Mouse (Mus musculus): ENCODE results near the gene Agap1. TPM values are rescaled to one million over a fixed set of nuclear protein-coding genes. Genes with fewer than 3 reads are reported as not detected.

Agap1 gene
- polyA plus RNA-seq, 1 experiment: 31.6 TPM

- 37% methylated on average over 18 of the region's 18 CpGs for WGBS
- TF ChIP-seq POLR2A (IDR thresholded peaks at IDR 0.05; ENCODE audit: low read depth, low read length) (no peak), CTCF (conservative IDR thresholded peaks at IDR 0.05; ENCODE audit: insufficient read depth, insufficient read length, low read depth, low read length) (no peak)
- no peak for DNase-seq
- H3K27ac ChIP-seq (ENCODE audit: insufficient read depth, low read depth, low read length): no peak overlapping the region
- H3K36me3 ChIP-seq (ENCODE audit: control insufficient read depth, insufficient read depth, low read length): no peaks in the 10 kb centered on the region
- H3K4me1 ChIP-seq (ENCODE audit: control insufficient read depth, insufficient read depth, low read length): no peaks in the 10 kb centered on the region; the same call in 1 of the 2 replicates
- H3K4me3 ChIP-seq (ENCODE audit: insufficient read depth, low read depth, low read length): no peak overlapping the region
- no peaks in the 10 kb centered on the region for H3K27me3 ChIP-seq (replicated peaks; ENCODE audit: control insufficient read depth, insufficient read depth, low read length)
Measured at GRCm38 (mm10) chr1:89918111-89918510, 463.5 kb downstream of the Agap1 start.

- DNase-seq: peak; percentile 70
- Histone ChIP-seq H3K4me3 (ENCODE audit: insufficient read depth, low read depth, low read length) (no peak overlapping the region), H3K4me1 (ENCODE audit: control insufficient read depth, insufficient read depth, low read length) (no peaks in the 10 kb centered on the region; the same call in 1 of the 2 replicates), H3K27me3 (replicated peaks; ENCODE audit: control insufficient read depth, insufficient read depth, low read length) (no peaks in the 10 kb centered on the region), H3K36me3 (ENCODE audit: control insufficient read depth, insufficient read depth, low read length) (no peaks in the 10 kb centered on the region), H3K27ac (ENCODE audit: insufficient read depth, low read depth, low read length) (no peak overlapping the region)
- 37% methylated on average over 6 of the region's 6 CpGs for WGBS
- TF ChIP-seq POLR2A (IDR thresholded peaks at IDR 0.05; ENCODE audit: low read depth, low read length) (no peak), CTCF (conservative IDR thresholded peaks at IDR 0.05; ENCODE audit: insufficient read depth, insufficient read length, low read depth, low read length) (no peak)
Measured at GRCm38 (mm10) chr1:89919206-89919605, 464.6 kb downstream of the Agap1 start.

- no peak overlapping the region for H3K27ac ChIP-seq (ENCODE audit: insufficient read depth, low read depth, low read length)
- H3K36me3 ChIP-seq (ENCODE audit: control insufficient read depth, insufficient read depth, low read length): no peaks in the 10 kb centered on the region
- no peaks in the 10 kb centered on the region; the same call in 1 of the 2 replicates for H3K27me3 ChIP-seq (replicated peaks; ENCODE audit: control insufficient read depth, insufficient read depth, low read length)
- 5% methylated on average over 10 of the region's 10 CpGs for WGBS
- H3K4me3 ChIP-seq (ENCODE audit: insufficient read depth, low read depth, low read length): no peak overlapping the region
- no peak for TF ChIP-seq CTCF (conservative IDR thresholded peaks at IDR 0.05; ENCODE audit: insufficient read depth, insufficient read length, low read depth, low read length)
- TF ChIP-seq POLR2A (IDR thresholded peaks at IDR 0.05; ENCODE audit: low read depth, low read length): no peak
- no peak for DNase-seq
- H3K4me1 ChIP-seq (ENCODE audit: control insufficient read depth, insufficient read depth, low read length): no peaks in the 10 kb centered on the region; the same call in 1 of the 2 replicates
Measured at GRCm38 (mm10) chr1:89921806-89922205, 467.2 kb downstream of the Agap1 start.

GRCm38 (mm10) chr1:89922282-89922681, 467.7 kb downstream of the Agap1 start:
- Histone ChIP-seq H3K4me3 (ENCODE audit: insufficient read depth, low read depth, low read length) (no peak overlapping the region), H3K27ac (ENCODE audit: insufficient read depth, low read depth, low read length) (no peak overlapping the region), H3K27me3 (replicated peaks; ENCODE audit: control insufficient read depth, insufficient read depth, low read length) (no peaks in the 10 kb centered on the region; the same call in 1 of the 2 replicates), H3K36me3 (ENCODE audit: control insufficient read depth, insufficient read depth, low read length) (no peaks in the 10 kb centered on the region), H3K4me1 (ENCODE audit: control insufficient read depth, insufficient read depth, low read length) (no peaks in the 10 kb centered on the region; the same call in 1 of the 2 replicates)
- WGBS: 8% methylated on average over 7 of the region's 7 CpGs
- no peak for DNase-seq
- TF ChIP-seq POLR2A (IDR thresholded peaks at IDR 0.05; ENCODE audit: low read depth, low read length) (no peak), CTCF (conservative IDR thresholded peaks at IDR 0.05; ENCODE audit: insufficient read depth, insufficient read length, low read depth, low read length) (no peak)

GRCm38 (mm10) chr1:89922883-89923641, 468.5 kb downstream of the Agap1 start:
- H3K27ac ChIP-seq (ENCODE audit: insufficient read depth, low read depth, low read length): no peak overlapping the region
- H3K27me3 ChIP-seq (replicated peaks; ENCODE audit: control insufficient read depth, insufficient read depth, low read length): no peaks in the 10 kb centered on the region; the same call in 1 of the 2 replicates

GRCm38 (mm10) chr1:89923642-89924020, 469.0 kb downstream of the Agap1 start:
- TF ChIP-seq CTCF (conservative IDR thresholded peaks at IDR 0.05; ENCODE audit: insufficient read depth, insufficient read length, low read depth, low read length): no peak
- TF ChIP-seq POLR2A (IDR thresholded peaks at IDR 0.05; ENCODE audit: low read depth, low read length): no peak

More at GRCm38 (mm10) chr1:89922883-89923641, 468.5 kb downstream of the Agap1 start:
- Histone ChIP-seq H3K4me3 (ENCODE audit: insufficient read depth, low read depth, low read length) (no peak overlapping the region), H3K36me3 (ENCODE audit: control insufficient read depth, insufficient read depth, low read length) (no peaks in the 10 kb centered on the region), H3K4me1 (ENCODE audit: control insufficient read depth, insufficient read depth, low read length) (no peaks in the 10 kb centered on the region; the same call in 1 of the 2 replicates)
- 3% methylated on average over 41 of the region's 41 CpGs for WGBS
- DNase-seq: no peak
- no peak for TF ChIP-seq POLR2A (IDR thresholded peaks at IDR 0.05; ENCODE audit: low read depth, low read length)
- TF ChIP-seq CTCF (conservative IDR thresholded peaks at IDR 0.05; ENCODE audit: insufficient read depth, insufficient read length, low read depth, low read length): no peak

GRCm38 (mm10) chr1:89925501-89926190, 471.0 kb downstream of the Agap1 start:
- H3K36me3 ChIP-seq (ENCODE audit: control insufficient read depth, insufficient read depth, low read length): no peaks in the 10 kb centered on the region
- DNase-seq: no peak
- H3K4me3 ChIP-seq (ENCODE audit: insufficient read depth, low read depth, low read length): no peak overlapping the region
- H3K27me3 ChIP-seq (replicated peaks; ENCODE audit: control insufficient read depth, insufficient read depth, low read length): peaks cover 1% of the 10 kb centered on the region; the same call in 1 of the 2 replicates
- H3K27ac ChIP-seq (ENCODE audit: insufficient read depth, low read depth, low read length): no peak overlapping the region
- WGBS: 42% methylated on average over 12 of the region's 12 CpGs
- no peaks in the 10 kb centered on the region for H3K4me1 ChIP-seq (ENCODE audit: control insufficient read depth, insufficient read depth, low read length)
- no peak for TF ChIP-seq POLR2A (IDR thresholded peaks at IDR 0.05; ENCODE audit: low read depth, low read length)
- no peak for TF ChIP-seq CTCF (conservative IDR thresholded peaks at IDR 0.05; ENCODE audit: insufficient read depth, insufficient read length, low read depth, low read length)

More at GRCm38 (mm10) chr1:89923642-89924020, 469.0 kb downstream of the Agap1 start:
- no peak for DNase-seq
- H3K27ac ChIP-seq (ENCODE audit: insufficient read depth, low read depth, low read length): no peak overlapping the region
- 20% methylated on average over 14 of the region's 14 CpGs for WGBS
- no peaks in the 10 kb centered on the region; the same call in 1 of the 2 replicates for H3K27me3 ChIP-seq (replicated peaks; ENCODE audit: control insufficient read depth, insufficient read depth, low read length)
- no peaks in the 10 kb centered on the region; the same call in 1 of the 2 replicates for H3K4me1 ChIP-seq (ENCODE audit: control insufficient read depth, insufficient read depth, low read length)
- no peak overlapping the region for H3K4me3 ChIP-seq (ENCODE audit: insufficient read depth, low read depth, low read length)
- no peaks in the 10 kb centered on the region for H3K36me3 ChIP-seq (ENCODE audit: control insufficient read depth, insufficient read depth, low read length)

Measured in kidney, adult 2 months (tissue).